ENCODE assay signal across 13 mouse cellular contexts in the genomic region with DNA sequence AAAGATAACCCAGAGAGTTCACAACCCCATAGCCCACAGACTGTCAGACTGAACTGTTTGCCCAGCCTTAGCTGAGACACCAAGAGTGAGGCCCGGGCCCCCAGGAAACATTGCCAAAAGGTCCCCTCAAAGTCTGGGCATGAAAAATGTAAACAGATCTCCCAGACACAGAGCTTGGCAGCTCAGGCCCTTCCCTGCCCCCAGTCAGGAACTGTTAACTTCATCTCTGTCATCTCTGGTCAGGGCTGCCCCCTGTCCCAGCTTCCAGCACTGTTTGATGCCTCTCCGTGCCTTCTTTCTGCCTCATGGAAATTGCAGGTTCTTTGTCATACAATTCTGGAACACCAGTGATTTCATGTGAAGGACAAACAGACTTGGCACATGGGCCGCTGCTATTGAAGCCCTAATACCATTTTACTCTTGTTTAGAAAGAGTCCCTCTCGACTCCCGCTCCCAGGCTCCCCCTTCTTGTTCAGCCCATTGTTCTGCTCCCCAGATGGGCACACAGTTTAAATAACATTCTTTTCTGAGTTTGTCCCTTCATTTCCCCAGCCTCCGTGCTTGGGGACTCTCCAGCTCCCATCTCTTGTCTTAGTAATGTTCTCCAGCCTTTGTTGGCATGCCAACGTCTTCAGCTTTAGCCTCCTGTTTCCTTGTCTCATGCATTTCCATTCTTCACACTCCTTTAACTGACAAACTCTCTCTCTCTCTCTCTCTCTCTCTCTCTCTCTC.
A peak's percentile ranks its signal among the peaks of the same experiment; 100 is the strongest.
DNase-seq lines count a peak whose midpoint lies in the region; ATAC-seq lines count a peak whose summit lies in the region.
"Had no signal": no experiment of that assay in that cellular context is flagged by ENCODE, and none has a peak within 500 bp of the region (broad histone marks: within the 10 kb centered on the region; RNA-seq: fewer than 3 reads in every experiment).

No protein-coding gene starts in this region.

- DNase-seq in frontal cortex, postnatal 36 days (ENCODE audit: low spot score in 2 of 2): no peak
- peak; percentile 65 to 69 for DNase-seq in right cerebral cortex, postnatal 10 days (ENCODE audit: low spot score in 2 of 2)
- DNase-seq in right cerebral cortex, postnatal 14 days: no peak
- peak; percentile 19 for DNase-seq in retina, embryonic 14.5 days (ENCODE audit: low spot score)
- no peak for DNase-seq in layer of hippocampus, postnatal 10 days (ENCODE audit: low spot score in 2 of 2)
- DNase-seq in cerebellum, adult 11 months: no peak
- DNase-seq: B cell, adult 2 months; cerebellum, adult 2 months; thymus, postnatal 25 days had no signal

- 32% methylated on average over 7 of the region's 7 CpGs for WGBS in hindbrain, embryonic 15.5 days

- no peaks in the 10 kb centered on the region for H3K27me3 ChIP-seq in hindbrain, embryonic 15.5 days
- H3K27me3 ChIP-seq: liver, embryonic 12.5 days had no signal

- no peak overlapping the region for H3K4me3 ChIP-seq in hindbrain, embryonic 15.5 days
- H3K4me3 ChIP-seq: liver, embryonic 12.5 days had no signal

- peak overlapping the region; percentile 49; the same call in 1 of the 2 replicates for H3K27ac ChIP-seq in hindbrain, embryonic 15.5 days (replicated peaks)
- H3K27ac ChIP-seq: liver, embryonic 12.5 days had no signal

- no peak overlapping the region for H3K9ac ChIP-seq in hindbrain, embryonic 15.5 days
- H3K9ac ChIP-seq: liver, embryonic 12.5 days had no signal

- no peaks in the 10 kb centered on the region for H3K9me3 ChIP-seq in hindbrain, embryonic 15.5 days
- H3K9me3 ChIP-seq: liver, embryonic 12.5 days had no signal

- no peaks in the 10 kb centered on the region for H3K4me1 ChIP-seq in hindbrain, embryonic 15.5 days (replicated peaks)
- H3K4me1 ChIP-seq: liver, embryonic 12.5 days had no signal

- H3K36me3 ChIP-seq in hindbrain, embryonic 15.5 days: no peaks in the 10 kb centered on the region
- H3K36me3 ChIP-seq: liver, embryonic 12.5 days had no signal

- H3K4me2 ChIP-seq in hindbrain, embryonic 15.5 days: no peak overlapping the region
- H3K4me2 ChIP-seq: liver, embryonic 12.5 days had no signal

- ATAC-seq in frontal cortex, adult (ENCODE audit: low TSS enrichment): peak; percentile 38; the same call in 1 of the 2 replicates
- peak; percentile 86 for ATAC-seq in hindbrain, embryonic 15.5 days (ENCODE audit: low FRiP score, low read depth)
- ATAC-seq: intestine, embryonic 16.5 days; liver, embryonic 12.5 days had no signal

Comparison
In these comparisons a context has a peak if more than half of its experiments do, and no peak if none do; other contexts are left out.
1. DNase-seq: peak in right cerebral cortex, postnatal 10 days (2 of 2) and retina, embryonic 14.5 days (single experiment); none in frontal cortex, postnatal 36 days (0 of 2), right cerebral cortex, postnatal 14 days (single experiment), layer of hippocampus, postnatal 10 days (0 of 2) and cerebellum, adult 11 months (single experiment).